Mouse (Mus musculus): ENCODE data around the gene Ggt1.

Ggt1 gene

DNA sequence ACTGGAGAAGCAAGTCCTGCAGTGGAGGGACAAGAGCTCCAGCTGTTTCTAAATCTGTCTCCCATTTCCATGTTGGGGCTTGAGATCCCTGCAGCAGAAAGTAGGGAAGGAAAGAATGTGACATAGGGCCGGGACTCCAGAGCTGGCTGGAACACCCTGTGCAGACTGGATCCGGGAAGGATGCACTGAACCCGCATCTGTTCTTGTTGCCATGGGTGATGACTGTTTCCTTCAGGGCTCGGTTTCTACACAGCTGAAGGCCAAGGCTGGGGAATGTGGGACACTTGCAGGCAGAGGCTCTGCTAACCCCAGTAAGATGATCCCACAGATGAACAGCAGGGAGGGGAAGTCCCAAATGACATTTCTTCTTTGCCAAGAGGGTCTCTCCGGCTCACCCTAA is 71.2 kb downstream of the Ggt1 start:
- DNase-seq (ENCODE audit: low read depth, low spot score), result no peak

DNA sequence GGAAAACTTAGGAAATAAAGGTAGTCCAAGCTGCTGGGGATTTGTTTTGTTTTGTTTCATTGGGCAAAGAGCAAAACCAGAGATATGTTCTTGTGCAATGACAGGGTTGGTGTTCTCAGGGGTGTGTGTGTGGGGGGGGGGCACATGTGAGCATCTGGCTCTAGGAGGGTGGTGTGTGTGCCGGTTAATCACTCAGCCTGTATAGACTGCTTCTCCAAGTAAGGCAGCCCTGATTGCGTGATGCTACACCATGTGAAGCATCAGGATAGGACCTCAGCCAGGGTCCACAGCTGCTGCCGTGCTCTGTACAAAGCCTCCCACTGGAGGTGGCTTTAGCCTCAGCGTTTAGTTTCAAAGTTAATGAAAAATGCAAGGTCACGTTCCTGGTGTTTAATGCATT is 71.6 kb downstream of the Ggt1 start:
- no peak for DNase-seq (ENCODE audit: low read depth, low spot score)

DNA sequence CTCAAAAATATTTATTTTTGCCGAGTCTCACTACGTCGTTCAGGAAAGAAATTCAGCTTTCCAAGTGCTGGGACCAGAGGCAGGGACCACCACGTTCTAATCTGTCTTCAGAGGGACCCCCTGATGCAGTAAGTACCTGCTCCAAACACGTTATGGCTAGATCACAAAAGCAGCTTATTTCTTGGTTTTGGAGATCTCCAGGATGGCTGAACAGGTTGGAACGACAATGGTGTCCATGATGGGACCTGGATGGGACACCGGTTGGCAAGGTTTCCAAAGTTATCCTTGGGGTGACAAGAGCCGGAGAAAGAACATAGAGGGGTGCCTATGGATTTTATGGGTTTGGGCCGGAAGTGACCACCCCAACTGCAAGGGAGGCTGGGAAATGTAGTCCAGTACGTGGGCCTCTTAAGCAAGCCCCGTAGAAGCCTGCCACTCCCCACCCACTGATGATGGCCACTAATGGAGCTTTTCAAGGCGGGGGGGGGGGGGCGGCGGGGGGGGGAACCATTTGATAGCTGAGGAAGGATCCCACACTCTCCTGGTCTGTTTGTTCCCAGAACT is 72.3 kb downstream of the Ggt1 start:
- DNase-seq (ENCODE audit: low read depth, low spot score), result no peak

DNA sequence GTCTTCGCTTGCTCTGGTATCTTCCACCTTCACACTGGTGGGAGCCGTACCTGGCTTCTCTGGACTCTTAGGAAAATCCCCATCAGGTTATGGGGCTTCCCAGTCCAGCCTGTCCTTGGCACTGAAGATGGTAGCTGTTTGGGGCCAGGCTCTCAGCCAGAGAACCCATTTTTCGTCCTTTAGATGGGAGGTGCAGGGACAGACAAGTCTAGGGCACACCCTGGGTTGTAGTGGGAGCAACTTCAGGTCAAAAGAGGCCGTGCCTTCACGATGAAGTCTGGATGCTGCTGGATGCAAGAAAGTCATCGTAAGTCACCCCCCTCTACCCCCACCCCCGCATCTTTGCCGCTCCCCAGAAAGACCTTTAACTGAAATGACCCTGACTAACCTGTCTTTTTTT is 73.2 kb downstream of the Ggt1 start:
- DNase-seq (ENCODE audit: low read depth, low spot score), result no peak

- DNase-seq (ENCODE audit: low read depth, low spot score), result no peak
These were observed 73.8 kb downstream of the Ggt1 start for GRCm38 (mm10) chr10:75635019-75635692.

GRCm38 (mm10) chr10:75635693-75636055 is 74.3 kb downstream of the Ggt1 start:
- peak; percentile 67 for DNase-seq (ENCODE audit: low read depth, low spot score)

Data from A20 (cell line).